In genomic region chr5:151232576-151233299, GRCm38 (mm10) we compare ENCODE assay signal across 8 mouse cellular contexts. TPM values are rescaled to one million over a fixed set of nuclear protein-coding genes. Genes with fewer than 3 reads are reported as not detected.
A peak's percentile ranks its signal among the peaks of the same experiment; 100 is the strongest.
DNase-seq lines count a peak whose midpoint lies in the region; ATAC-seq and TF ChIP-seq lines count a peak whose summit lies in the region.

No protein-coding gene starts in this region.

- peak; percentile 24 for DNase-seq in gastrocnemius, adult 2 months
- no peak for DNase-seq in gastrocnemius, adult 8-10 months (ENCODE audit: low spot score in 2 of 2)
- DNase-seq in heart, postnatal 0 days (ENCODE audit: low spot score), result no peak
- DNase-seq in right cerebral cortex, adult 2 months (ENCODE audit: low spot score in 2 of 2), result no peak
- DNase-seq in ovary, postnatal 10 days (ENCODE audit: low spot score), result no peak
- DNase-seq in retina, postnatal 1 day, result no peak

- intact Hi-C loops in gastrocnemius, adult 2 months (cut with DNase I), result no loop called here

- no peaks in the 10 kb centered on the region for H3K36me3 ChIP-seq in ES-Bruce4 (ENCODE audit: control insufficient read depth, insufficient read depth, low read length, poor library complexity, severe bottlenecking)
- H3K36me3 ChIP-seq in heart, postnatal 0 days (replicated peaks; ENCODE audit: control insufficient read depth, insufficient read depth, low read length), result no peaks in the 10 kb centered on the region

- TF ChIP-seq CTCF in gastrocnemius, adult 2 months (IDR thresholded peaks at IDR 0.05), result no peak
- no peak for TF ChIP-seq CTCF in ES-Bruce4 (IDR thresholded peaks at IDR 0.05; ENCODE audit: low read depth, low read length)
- TF ChIP-seq CTCF in heart, postnatal 0 days (IDR thresholded peaks at IDR 0.05; ENCODE audit: low read depth), result no peak

- no peak for ATAC-seq in heart, postnatal 0 days (ENCODE audit: insufficient read depth, low read depth)
- peak; percentile 9; the same call in 1 of the 2 replicates for ATAC-seq in megakaryocyte progenitor cell, adult 5-6 weeks (replicated peaks; ENCODE audit: poor library complexity)

- H3K9ac ChIP-seq in ES-Bruce4 (ENCODE audit: low read depth, poor library complexity, severe bottlenecking), result peak overlapping the region; percentile 58
- no peak overlapping the region; the same call in 1 of the 2 replicates for H3K9ac ChIP-seq in heart, postnatal 0 days (replicated peaks; ENCODE audit: low read depth, low read length)

- no peaks in the 10 kb centered on the region for H3K4me1 ChIP-seq in ES-Bruce4 (ENCODE audit: control insufficient read depth, insufficient read depth, low read length)
- H3K4me1 ChIP-seq in heart, postnatal 0 days (ENCODE audit: control insufficient read depth, insufficient read depth), result 0 out of 2 replicates have a peak, but pooled peaks cover 11% of the 10 kb centered on the region

- TF ChIP-seq EP300 in ES-Bruce4 (IDR thresholded peaks at IDR 0.05; ENCODE audit: insufficient read depth, low read depth, low read length), result no peak
- TF ChIP-seq EP300 in heart, postnatal 0 days (IDR thresholded peaks at IDR 0.05; ENCODE audit: low read depth), result no peak

- H3K27ac ChIP-seq in gastrocnemius, adult 2 months, result peak overlapping the region; percentile 81
- no peak overlapping the region for H3K27ac ChIP-seq in ES-Bruce4 (ENCODE audit: insufficient read depth, low read length)
- H3K27ac ChIP-seq in heart, postnatal 0 days (ENCODE audit: low read depth), result no peak overlapping the region

- H3K4me3 ChIP-seq in gastrocnemius, adult 2 months, result peak overlapping the region; percentile 84
- peak overlapping the region; percentile 69 for H3K4me3 ChIP-seq in ES-Bruce4 (ENCODE audit: low read depth, low read length)
- H3K4me3 ChIP-seq in heart, postnatal 0 days (ENCODE audit: low read depth, low read length), result peak overlapping the region; percentile 61

- peak overlapping the region; percentile 86 for H3K4me2 ChIP-seq in heart, postnatal 0 days (ENCODE audit: low read depth, low read length)

- WGBS in heart, postnatal 0 days, result 28% methylated on average over 10 of the region's 13 CpGs

- H3K9me3 ChIP-seq in ES-Bruce4 (replicated peaks; ENCODE audit: control insufficient read depth, insufficient read depth, low read length, poor library complexity, severe bottlenecking), result no peaks in the 10 kb centered on the region
- H3K9me3 ChIP-seq in heart, postnatal 0 days (replicated peaks; ENCODE audit: control insufficient read depth, low read length), result no peaks in the 10 kb centered on the region

- peaks cover 2% of the 10 kb centered on the region; the same call in 1 of the 2 replicates for H3K27me3 ChIP-seq in ES-Bruce4 (ENCODE audit: control insufficient read depth, insufficient read depth, low read length, poor library complexity, severe bottlenecking)
- H3K27me3 ChIP-seq in heart, postnatal 0 days (ENCODE audit: control insufficient read depth, insufficient read depth, low read length), result peaks cover 5% of the 10 kb centered on the region; the same call in 1 of the 2 replicates

- no peak for TF ChIP-seq POLR2A in ES-Bruce4 (IDR thresholded peaks at IDR 0.05; ENCODE audit: insufficient read depth, low read length)

RNA-seq across cellular contexts. Expression of gene Stard13, which starts 0.9 kb away (rescaled TPM):
- total RNA-seq in gastrocnemius, adult 2 months (2021), result 1 to 10 TPM; 6.7 to 7.4 TPM
- 1 to 10 TPM; 3.7 to 5.8 (median 4.9) TPM for total RNA-seq in gastrocnemius, adult 8-10 months (2022)
- 7.1 and 9.6 TPM in 2 replicates for polyA plus RNA-seq in ES-Bruce4 (2011; ENCODE audit: insufficient read depth, insufficient read length, low read depth, missing spikeins)
- 10.6 and 11.9 TPM in 2 replicates for total RNA-seq in heart, postnatal 0 days (2014; rRNA removed; ENCODE audit: low replicate concordance)
- polyA plus RNA-seq in heart, postnatal 0 days (2015; fragmentation: Nextera tagmentation; extraction: Ambion mirVana), result 3.0 and 3.3 TPM in 2 replicates
- total RNA-seq in megakaryocyte progenitor cell, adult 5-6 weeks (2015), result not detected in 2 replicates
- total RNA-seq in megakaryocyte progenitor cell, adult 5-6 weeks (2017), result not detected in 2 replicates

Comparison
In these comparisons a context has a peak if more than half of its experiments do, and no peak if none do; other contexts are left out.
1. RNA of gene Stard13, which starts 0.9 kb away (total RNA-seq): 10.6 to 11.9 TPM in heart, postnatal 0 days, 6.7 to 7.4 TPM in gastrocnemius, adult 2 months and 3.7 to 5.8 TPM in gastrocnemius, adult 8-10 months; not detected in megakaryocyte progenitor cell, adult 5-6 weeks; every median in the first group is over 4 times any median in the second.
2. Peak in every context shown above with its lines, with median percentiles within 50 percentile points of each other: H3K4me3 ChIP-seq.